Mouse (Mus musculus): ENCODE data around the gene Nup98.

The Nup98 gene

GRCm38 (mm10) chr7:102209756-102210721 is at the start of gene Nup98, which contains the start of gene Pgap2:
Gene Nup98 (minus strand): TSS chr7:102210176.
Gene Pgap2 (plus strand): TSS chr7:102210208.
- peak; percentile 99 for ATAC-seq (ENCODE audit: insufficient number of reproducible peaks, low FRiP score, low TSS enrichment)

- ATAC-seq (ENCODE audit: insufficient number of reproducible peaks, low FRiP score, low TSS enrichment): no peak
These were observed 48.8 kb upstream of the Nup98 start for GRCm38 (mm10) chr7:102258753-102259152.

GRCm38 (mm10) chr7:102258189-102258588 is 48.2 kb upstream of the Nup98 start:
- peak; percentile 40; the same call in 1 of the 2 replicates for ATAC-seq (ENCODE audit: insufficient number of reproducible peaks, low FRiP score, low TSS enrichment)

- no peak for ATAC-seq (ENCODE audit: insufficient number of reproducible peaks, low FRiP score, low TSS enrichment)
These were observed 46.7 kb upstream of the Nup98 start for GRCm38 (mm10) chr7:102256636-102257035.

GRCm38 (mm10) chr7:102255954-102256353 is 46.0 kb upstream of the Nup98 start, which contains the start of gene Rhog:
Gene Rhog (minus strand): TSS chr7:102256054.
- ATAC-seq (ENCODE audit: insufficient number of reproducible peaks, low FRiP score, low TSS enrichment): no peak

GRCm38 (mm10) chr7:102253631-102254030 is 43.7 kb upstream of the Nup98 start:
- no peak for ATAC-seq (ENCODE audit: insufficient number of reproducible peaks, low FRiP score, low TSS enrichment)

- peak; percentile 75 for ATAC-seq (ENCODE audit: insufficient number of reproducible peaks, low FRiP score, low TSS enrichment)
These were observed 40.7 kb upstream of the Nup98 start for GRCm38 (mm10) chr7:102250631-102251214.

- ATAC-seq (ENCODE audit: insufficient number of reproducible peaks, low FRiP score, low TSS enrichment): peak; percentile 56
These were observed 40.1 kb upstream of the Nup98 start for GRCm38 (mm10) chr7:102249896-102250630.

- 0 out of 2 replicates have a peak, but pooled peaks have one; percentile 10 for ATAC-seq (ENCODE audit: insufficient number of reproducible peaks, low FRiP score, low TSS enrichment)
These were observed 39.5 kb upstream of the Nup98 start for GRCm38 (mm10) chr7:102249531-102249895.

- ATAC-seq (ENCODE audit: insufficient number of reproducible peaks, low FRiP score, low TSS enrichment): no peak
These were observed 38.9 kb upstream of the Nup98 start for GRCm38 (mm10) chr7:102248691-102249404.

GRCm38 (mm10) chr7:102246956-102247797 is 37.2 kb upstream of the Nup98 start:
- ATAC-seq (ENCODE audit: insufficient number of reproducible peaks, low FRiP score, low TSS enrichment): no peak

GRCm38 (mm10) chr7:102246265-102246664 is 36.3 kb upstream of the Nup98 start:
- ATAC-seq (ENCODE audit: insufficient number of reproducible peaks, low FRiP score, low TSS enrichment): no peak

GRCm38 (mm10) chr7:102245775-102246174 is 35.8 kb upstream of the Nup98 start:
- ATAC-seq (ENCODE audit: insufficient number of reproducible peaks, low FRiP score, low TSS enrichment): no peak

GRCm38 (mm10) chr7:102244782-102245535 is 35.0 kb upstream of the Nup98 start:
- ATAC-seq (ENCODE audit: insufficient number of reproducible peaks, low FRiP score, low TSS enrichment): no peak

GRCm38 (mm10) chr7:102243870-102244269 is 33.9 kb upstream of the Nup98 start:
- ATAC-seq (ENCODE audit: insufficient number of reproducible peaks, low FRiP score, low TSS enrichment): no peak

- ATAC-seq (ENCODE audit: insufficient number of reproducible peaks, low FRiP score, low TSS enrichment): no peak
These were observed 32.9 kb upstream of the Nup98 start for GRCm38 (mm10) chr7:102242917-102243316.

GRCm38 (mm10) chr7:102242371-102242770 is 32.4 kb upstream of the Nup98 start:
- ATAC-seq (ENCODE audit: insufficient number of reproducible peaks, low FRiP score, low TSS enrichment): no peak

- no peak for ATAC-seq (ENCODE audit: insufficient number of reproducible peaks, low FRiP score, low TSS enrichment)
These were observed 29.6 kb upstream of the Nup98 start for GRCm38 (mm10) chr7:102239591-102239990.
